Mouse (Mus musculus) lung, postnatal 36 days (tissue): ENCODE data around the gene Aph1c.
"Not testable (repeated sequence)": the region's sequence is repeated elsewhere in the genome, so short reads cannot be mapped to it uniquely, and the experiment has no call there.

Source experiments
- DNase-seq: peaks from one replicate; pipeline ENCODE4 v3.0.0; 2022; ENCODE audit warnings: mixed read lengths

Aph1c gene

GRCm38 (mm10) chr9:66834318-66835096 lies at the start of gene Aph1c:
Gene Aph1c, minus strand, starts transcription at chr9:66834726.
- peak; percentile 100 for DNase-seq

GRCm38 (mm10) chr9:66883500-66883899 lies 49.0 kb upstream of the Aph1c start:
- no peak for DNase-seq

GRCm38 (mm10) chr9:66882406-66882821 lies 47.9 kb upstream of the Aph1c start:
- DNase-seq = peak; percentile 58

GRCm38 (mm10) chr9:66881858-66882257 lies 47.3 kb upstream of the Aph1c start:
- peak; percentile 60 for DNase-seq

- no peak for DNase-seq
Observed at GRCm38 (mm10) chr9:66880752-66881151, 46.2 kb upstream of the Aph1c start.

GRCm38 (mm10) chr9:66879486-66879885 lies 45.0 kb upstream of the Aph1c start:
- peak; percentile 41 for DNase-seq

GRCm38 (mm10) chr9:66878899-66879298 lies 44.4 kb upstream of the Aph1c start:
- DNase-seq = no peak

GRCm38 (mm10) chr9:66876577-66876976 lies 42.1 kb upstream of the Aph1c start:
- DNase-seq = peak; percentile 75

- no peak for DNase-seq
Observed at GRCm38 (mm10) chr9:66874297-66874696, 39.8 kb upstream of the Aph1c start.

GRCm38 (mm10) chr9:66873531-66873930 lies 39.0 kb upstream of the Aph1c start:
- no peak for DNase-seq

GRCm38 (mm10) chr9:66873009-66873408 lies 38.5 kb upstream of the Aph1c start:
- DNase-seq = not testable (repeated sequence)

GRCm38 (mm10) chr9:66872015-66872727 lies 37.6 kb upstream of the Aph1c start:
- peak; percentile 88 for DNase-seq

GRCm38 (mm10) chr9:66864708-66865107 lies 30.2 kb upstream of the Aph1c start:
- DNase-seq = no peak

- DNase-seq = peak; percentile 64
Observed at GRCm38 (mm10) chr9:66863456-66863855, 28.9 kb upstream of the Aph1c start.

- DNase-seq = no peak
Observed at GRCm38 (mm10) chr9:66862202-66862601, 27.7 kb upstream of the Aph1c start.

GRCm38 (mm10) chr9:66861104-66861767 lies 26.7 kb upstream of the Aph1c start:
- DNase-seq = no peak

- DNase-seq = peak; percentile 34
Observed at GRCm38 (mm10) chr9:66859523-66859922, 25.0 kb upstream of the Aph1c start.

GRCm38 (mm10) chr9:66855865-66856264 lies 21.3 kb upstream of the Aph1c start:
- DNase-seq = no peak

- no peak for DNase-seq
Observed at GRCm38 (mm10) chr9:66852592-66852991, 18.1 kb upstream of the Aph1c start.

GRCm38 (mm10) chr9:66850966-66851365 lies 16.4 kb upstream of the Aph1c start:
- peak; percentile 47 for DNase-seq

GRCm38 (mm10) chr9:66846822-66847221 lies 12.3 kb upstream of the Aph1c start:
- DNase-seq = no peak

GRCm38 (mm10) chr9:66835097-66835480 lies 563 bp upstream of the Aph1c start:
- peak; percentile 53 for DNase-seq

- DNase-seq = peak; percentile 27
Observed at GRCm38 (mm10) chr9:66833851-66834250, 675 bp downstream of the Aph1c start.
